Mouse (Mus musculus) embryonic facial prominence, embryonic 15.5 days (tissue): Measurements from ENCODE around the gene Olfr697. TPM values are rescaled to one million over a fixed set of nuclear protein-coding genes. Genes with fewer than 3 reads are reported as not detected.

ENCODE experiments used
- ATAC-seq: fragments of 200-750 bp; cut with Nextera tagmentation; 2 replicates; pipeline ENCODE4 v1.8.0; 2017; ENCODE audit warnings: low read depth, moderate TSS enrichment; ENCODE audit not compliant: insufficient number of reproducible peaks, low FRiP score, low TSS enrichment
- H3K27ac ChIP-seq: fragments of 300-500 bp; sonication (generic); replicated peaks from 2 replicates; pipeline ENCODE4 v1.5.1; 2015; ENCODE audit warnings: mild to moderate bottlenecking, inconsistent platforms
- H3K27me3 ChIP-seq: fragments of 300-500 bp; sonication (generic); 2 replicates; pipeline ENCODE4 v1.6.1; 2015; ENCODE audit warnings: inconsistent platforms
- H3K36me3 ChIP-seq: fragments of 300-500 bp; sonication (generic); 2 replicates; pipeline ENCODE4 v1.6.1; 2015; ENCODE audit warnings: mild to moderate bottlenecking, inconsistent platforms
- H3K4me1 ChIP-seq: fragments of 300-500 bp; sonication (generic); 2 replicates; pipeline ENCODE4 v1.6.1; 2015; ENCODE audit warnings: inconsistent platforms
- H3K4me2 ChIP-seq: fragments of 300-500 bp; sonication (generic); replicated peaks from 2 replicates; pipeline ENCODE4 v1.6.1; 2015; ENCODE audit warnings: mild to moderate bottlenecking, inconsistent platforms
- H3K4me3 ChIP-seq: fragments of 300-500 bp; sonication (generic); replicated peaks from 2 replicates; pipeline ENCODE4 v1.5.1; 2015; ENCODE audit warnings: mild to moderate bottlenecking, inconsistent platforms
- H3K9ac ChIP-seq: fragments of 300-500 bp; sonication (generic); 2 replicates; pipeline ENCODE4 v1.6.1; 2015; ENCODE audit warnings: inconsistent platforms
- H3K9me3 ChIP-seq: fragments of 300-500 bp; sonication (generic); replicated peaks from 2 replicates; pipeline ENCODE4 v1.6.1; 2016; ENCODE audit warnings: inconsistent platforms
- WGBS: fragments of 180-500 bp; shearing (Covaris S2); methylation state at CpG from one replicate; pipeline ENCODE4 v1.1.7; 2015; 5-methylcytosine and 5-hydroxymethylcytosine counted together
- polyA plus RNA-seq: library from polyadenylated mRNA; unstranded; fragments of >200 nt; fragmentation: Nextera tagmentation; extraction: Ambion mirVana; gene quantifications from 2 replicates; pipeline ENCODE4 v1.2.1, GENCODE M21; 2015

The Olfr697 gene
- polyA plus RNA-seq, 1 experiment from 2014 or later, result not detected

DNA sequence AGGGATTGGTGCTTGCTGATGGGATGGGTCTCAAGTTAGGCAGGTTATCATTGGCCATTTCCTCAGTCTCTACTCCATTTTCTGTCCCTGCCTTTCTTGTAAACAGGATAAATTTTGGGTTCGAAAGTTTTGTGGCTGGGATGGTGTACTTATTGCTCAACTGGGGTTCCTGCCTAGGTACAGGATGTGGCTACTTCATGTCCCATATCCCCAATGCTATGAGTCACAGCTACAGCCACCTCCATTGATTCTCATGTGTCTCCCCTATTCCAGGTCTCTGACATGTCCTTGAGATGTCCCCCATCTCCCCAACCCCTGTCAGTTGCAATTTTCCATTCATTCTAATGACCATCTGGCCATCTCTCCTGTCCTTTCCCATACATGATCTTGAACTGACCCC is 45.4 kb downstream of the Olfr697 start:
- WGBS, result 70% methylated on average over 1 of the region's 1 CpGs
- Histone ChIP-seq H3K9ac (no peak overlapping the region), H3K9me3 (peaks cover 6% of the 10 kb centered on the region; the same call in 1 of the 2 replicates), H3K27ac (no peak overlapping the region), H3K4me3 (no peak overlapping the region), H3K4me1 (no peaks in the 10 kb centered on the region), H3K36me3 (no peaks in the 10 kb centered on the region), H3K27me3 (no peaks in the 10 kb centered on the region), H3K4me2 (no peak overlapping the region)
- no peak for ATAC-seq

DNA sequence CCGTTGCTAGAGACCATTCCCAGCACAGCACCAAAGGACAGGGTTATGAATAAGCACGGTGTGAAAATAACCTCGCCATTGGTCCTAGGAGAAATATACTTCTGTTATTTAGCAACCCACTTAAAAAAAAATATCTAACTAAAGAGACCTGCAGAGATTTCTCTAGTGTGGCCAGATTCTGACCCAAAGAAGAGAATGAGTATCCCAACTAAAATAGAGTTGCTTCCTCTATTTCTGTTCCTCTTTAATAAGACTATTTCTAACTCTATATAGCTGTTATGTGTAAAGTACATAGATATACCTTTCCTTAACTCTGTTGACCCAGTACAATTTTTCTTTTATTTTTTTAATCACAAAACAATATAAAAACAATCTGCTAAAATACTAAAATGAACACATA is 49.3 kb downstream of the Olfr697 start:
- Histone ChIP-seq H3K27ac (no peak overlapping the region), H3K4me1 (no peaks in the 10 kb centered on the region), H3K9ac (no peak overlapping the region), H3K36me3 (no peaks in the 10 kb centered on the region), H3K4me3 (no peak overlapping the region), H3K27me3 (no peaks in the 10 kb centered on the region), H3K9me3 (no peaks in the 10 kb centered on the region), H3K4me2 (no peak overlapping the region)
- 81% methylated on average over 3 of the region's 3 CpGs for WGBS
- no peak for ATAC-seq

DNA sequence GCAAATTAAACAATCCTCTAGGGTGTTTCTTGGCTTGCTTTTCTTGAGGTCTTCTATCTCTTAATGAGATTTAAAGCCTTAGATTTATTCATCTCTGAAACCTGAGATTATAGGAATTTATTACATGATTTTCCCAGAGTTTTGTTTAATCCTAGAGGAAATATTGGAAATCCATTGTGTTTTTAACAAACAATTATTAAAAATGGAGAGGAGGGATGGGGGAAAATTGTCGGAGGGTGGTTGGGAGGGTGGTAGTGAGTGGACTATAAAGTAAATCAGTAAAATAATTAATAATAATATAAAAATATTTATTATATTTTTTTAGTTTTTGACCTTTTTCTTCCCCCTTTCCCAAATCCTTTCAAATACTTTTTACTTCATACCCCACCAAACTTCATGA is 50.5 kb downstream of the Olfr697 start, which contains the start of gene Olfr694:
Gene Olfr694 (minus strand): TSS at position 101 of the 400 bp plus-strand sequence.
- H3K9me3 ChIP-seq, result no peaks in the 10 kb centered on the region
- no peaks in the 10 kb centered on the region for H3K4me1 ChIP-seq
- H3K27me3 ChIP-seq, result no peaks in the 10 kb centered on the region
- H3K4me2 ChIP-seq, result no peak within 1 kb of the TSS
- H3K4me3 ChIP-seq, result no peak within 1 kb of the TSS
- H3K36me3 ChIP-seq, result no peaks in the 10 kb centered on the region
- no peak for ATAC-seq
- no peak within 1 kb of the TSS for H3K27ac ChIP-seq
- 77% methylated on average over 1 of the region's 1 CpGs for WGBS
- no peak within 1 kb of the TSS for H3K9ac ChIP-seq

Other genes with a start within 250 kb of the Olfr697 start
- gene Olfr693, start 61.9 kb downstream of the Olfr697 start, polyA plus RNA-seq, result 0.11 TPM in 1 of 2 replicates, not detected in the other
- not detected in 2 replicates for gene Olfr694, start 50.6 kb downstream of the Olfr697 start, polyA plus RNA-seq
- not detected in 2 replicates for gene Olfr695, start 26.0 kb downstream of the Olfr697 start, polyA plus RNA-seq
- gene Olfr698, start 13.0 kb upstream of the Olfr697 start, polyA plus RNA-seq, result not detected in 2 replicates
- gene Olfr699, start 50.8 kb upstream of the Olfr697 start, polyA plus RNA-seq, result 0.07 TPM in 2 replicates
- not detected in 2 replicates for gene Olfr700, start 66.4 kb upstream of the Olfr697 start, polyA plus RNA-seq
- gene Olfr701, start 71.7 kb upstream of the Olfr697 start, polyA plus RNA-seq, result not detected in 2 replicates
- gene Olfr702, start 91.5 kb upstream of the Olfr697 start, polyA plus RNA-seq, result not detected in 2 replicates
- not detected in 2 replicates for gene Olfr703, start 100.9 kb upstream of the Olfr697 start, polyA plus RNA-seq
- gene Olfr704, start 120.7 kb upstream of the Olfr697 start, polyA plus RNA-seq, result not detected in 2 replicates
- gene Olfr705, start 134.4 kb upstream of the Olfr697 start, polyA plus RNA-seq, result not detected in 2 replicates
- 0.05 TPM in 1 of 2 replicates, not detected in the other for gene Olfr706, start 145.7 kb upstream of the Olfr697 start, polyA plus RNA-seq
- gene Olfr707, start 158.8 kb upstream of the Olfr697 start, polyA plus RNA-seq, result 0.16 TPM in 1 of 2 replicates, not detected in the other
- gene Olfr1532-ps1, start 165.6 kb upstream of the Olfr697 start, polyA plus RNA-seq, result 0.12 TPM in 1 of 2 replicates, not detected in the other
- gene Olfr709-ps1, start 189.8 kb upstream of the Olfr697 start, polyA plus RNA-seq, result 0.05 TPM in 1 of 2 replicates, not detected in the other
- gene Olfr710, start 205.9 kb upstream of the Olfr697 start, polyA plus RNA-seq, result not detected in 2 replicates
- gene Olfr6, start 221.5 kb upstream of the Olfr697 start, polyA plus RNA-seq, result 0.11 TPM in 1 of 2 replicates, not detected in the other
- not detected in 2 replicates for gene Olfr711, start 233.0 kb upstream of the Olfr697 start, polyA plus RNA-seq